Mouse (Mus musculus): ENCODE results near the gene Csk.

DNA sequence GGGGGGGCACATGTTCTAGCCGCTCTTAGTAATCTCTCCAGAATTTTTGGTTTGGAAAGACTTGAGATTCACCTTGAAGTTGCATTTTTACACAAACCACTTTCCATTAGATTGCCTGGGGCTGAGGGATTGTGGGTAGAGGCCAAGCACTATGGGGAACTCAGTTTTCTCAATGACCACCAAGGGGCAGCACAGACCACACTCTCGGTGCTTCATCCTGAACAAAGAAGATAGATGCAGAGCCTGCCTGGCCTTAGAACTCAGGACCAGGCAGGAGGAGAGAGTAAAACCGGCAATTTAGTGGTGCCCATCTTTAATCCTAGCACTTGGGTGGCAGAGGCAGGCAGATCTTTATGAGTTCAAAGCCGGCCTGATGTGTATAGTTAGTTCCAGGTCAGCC is 6.3 kb upstream of the Csk start:
- TF ChIP-seq USF1 (IDR thresholded peaks at IDR 0.05; ENCODE audit: low read depth) (no peak), CTCF (IDR thresholded peaks at IDR 0.05; ENCODE audit: control insufficient read depth, insufficient read depth, insufficient read length) (peak; percentile 62)

Data from C2C12 (cell line).